Mouse (Mus musculus) heart, adult 10 weeks (tissue): ENCODE data around the gene Pm20d2. TPM values are rescaled to one million over a fixed set of nuclear protein-coding genes. Genes with fewer than 3 reads are reported as not detected.

ENCODE experiments used
- polyA plus RNA-seq: library from polyadenylated mRNA; stranded (reverse); fragments of 350-450 nt; fragmentation: Illumina TruSeq; extraction: RNeasy Lipid Tissue Mini Kit (QIAGEN cat#74804); gene quantifications from one replicate; pipeline ENCODE4 v1.2.3, GENCODE M21; 2014; ENCODE audit warnings: low read depth, low replicate concordance

Gene Pm20d2
- polyA plus RNA-seq = 30.3 TPM

DNA sequence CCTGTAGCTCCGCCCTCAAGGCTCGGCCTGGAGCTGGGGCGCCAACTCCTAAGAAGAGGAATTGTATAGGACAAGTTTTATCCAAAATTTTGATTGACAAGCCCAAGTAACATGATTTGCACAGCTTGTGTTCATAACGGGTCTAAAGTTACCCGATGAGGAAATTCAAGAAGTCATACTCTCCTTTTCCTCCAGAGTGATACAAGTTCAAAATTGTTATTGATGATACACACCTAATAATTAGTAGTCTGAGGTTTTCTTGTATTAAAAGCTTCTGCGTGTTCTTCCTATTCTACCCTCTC is at the start of gene Pm20d2:
Gene Pm20d2 (minus strand): TSS at position 3 of the 302 bp plus-strand sequence.

DNA sequence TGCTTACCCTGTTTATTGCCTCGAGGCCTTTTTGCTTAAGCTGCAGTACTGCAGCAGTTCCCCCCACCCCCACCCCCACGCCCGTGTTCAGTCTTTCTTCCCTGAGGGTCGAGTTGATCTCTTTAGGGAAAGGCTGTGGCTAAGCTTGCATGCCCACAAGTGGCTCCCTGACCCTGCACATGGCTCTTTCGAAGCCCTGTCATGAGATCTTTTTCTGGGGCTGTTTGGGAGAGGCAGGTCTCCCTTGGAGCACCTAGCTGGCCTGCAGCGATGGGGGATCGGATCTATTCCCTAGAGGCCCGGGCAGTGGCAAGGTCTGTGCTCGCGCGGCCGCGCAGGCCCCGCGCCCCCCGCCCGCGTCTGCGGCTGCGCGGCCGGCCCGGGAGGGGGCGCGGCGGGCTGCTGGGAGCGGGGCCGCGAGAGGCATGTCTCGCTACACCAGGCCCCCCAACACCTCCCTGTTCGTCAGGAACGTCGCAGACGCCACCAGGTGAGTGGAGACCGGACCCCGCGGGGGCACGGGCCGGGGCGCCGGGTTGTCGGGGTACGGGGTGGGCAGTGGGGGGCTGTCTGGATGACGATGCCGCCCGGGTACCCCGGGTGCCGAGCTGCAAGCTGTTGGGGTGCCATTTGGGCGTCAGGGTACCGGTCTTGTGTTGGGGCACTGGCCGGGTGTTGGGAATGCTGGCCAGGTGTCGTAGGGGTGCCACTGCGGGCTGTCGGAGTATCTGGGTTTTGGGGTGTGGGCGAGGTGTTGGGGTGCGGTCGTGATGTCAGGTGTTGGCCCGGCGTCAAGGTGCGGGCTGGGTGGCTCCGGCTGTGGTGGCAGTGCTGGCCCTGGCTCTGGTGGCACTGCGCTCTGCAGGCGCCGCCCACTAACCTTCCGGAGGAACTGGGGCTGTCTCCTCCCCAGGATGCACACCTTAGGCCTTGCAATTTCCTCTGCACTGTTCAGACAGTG is 19.6 kb upstream of the Pm20d2 start, which contains the start of gene Srsf12:
Gene Srsf12 (plus strand): TSS at position 111 of the 961 bp plus-strand sequence.

DNA sequence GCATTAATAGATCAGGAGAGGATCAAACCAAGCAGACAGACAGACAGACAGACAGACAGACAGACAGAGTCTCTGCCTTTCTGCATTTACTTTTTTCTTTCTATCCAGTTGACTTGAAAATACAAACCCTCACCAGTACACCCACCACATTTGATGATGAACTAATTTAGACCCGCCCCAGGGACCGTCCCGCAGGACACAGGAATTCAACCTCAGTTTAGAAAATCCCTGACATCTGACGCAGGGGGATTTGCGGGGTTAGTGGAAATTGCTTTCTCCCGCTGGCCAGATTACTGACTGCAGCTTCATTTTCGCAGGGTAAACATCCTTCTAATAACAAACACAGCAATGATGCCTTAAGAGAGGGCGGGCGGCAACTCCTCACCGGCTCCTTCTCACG is 57.3 kb downstream of the Pm20d2 start, which contains the start of gene Gabrr1:
Gene Gabrr1 (plus strand): TSS at position 301 of the 400 bp plus-strand sequence.

Other genes starting within 250 kb of the Pm20d2 start
- 1.9 TPM for gene Ankrd6, start 238.9 kb downstream of the Pm20d2 start, polyA plus RNA-seq
- gene Rragd, start 206.7 kb downstream of the Pm20d2 start, polyA plus RNA-seq = 68.3 TPM
- gene Ube2j1, start 158.3 kb downstream of the Pm20d2 start, polyA plus RNA-seq = 24.7 TPM
- gene Gabrr2, start 126.7 kb downstream of the Pm20d2 start, polyA plus RNA-seq = 2.9 TPM
- gene Gabrr1, start 57.2 kb downstream of the Pm20d2 start, polyA plus RNA-seq = not detected
- not detected for gene Srsf12, start 19.3 kb upstream of the Pm20d2 start, polyA plus RNA-seq
- 96.1 TPM for gene Pnrc1, start 100.4 kb upstream of the Pm20d2 start, polyA plus RNA-seq
- gene Rngtt, start 120.6 kb upstream of the Pm20d2 start, polyA plus RNA-seq = 9.0 TPM